Mouse (Mus musculus): Measurements from ENCODE around the gene Slc7a1. TPM values are rescaled to one million over a fixed set of nuclear protein-coding genes. Genes with fewer than 3 reads are reported as not detected.

The Slc7a1 gene
- polyA plus RNA-seq, 1 experiment = 5.9 TPM

- Histone ChIP-seq H3K4me1 (ENCODE audit: control insufficient read depth, insufficient read depth, low read length) (0 out of 2 replicates have a peak, but pooled peaks cover 3% of the 10 kb centered on the region), H3K4me3 (replicated peaks; ENCODE audit: extremely low read depth, low read depth, low read length) (no peak overlapping the region)
- no peak for TF ChIP-seq POLR2A (IDR thresholded peaks at IDR 0.05; ENCODE audit: borderline replicate concordance, extremely low read depth, low read depth, low read length)
- no peak for TF ChIP-seq CTCF (IDR thresholded peaks at IDR 0.05; ENCODE audit: insufficient read depth, low read length)
- 75% methylated on average over 9 of the region's 9 CpGs for WGBS
- no peak for DNase-seq
Measured at GRCm38 (mm10) chr5:148373092-148373685, 26.5 kb downstream of the Slc7a1 start.

GRCm38 (mm10) chr5:148372005-148372917, 27.4 kb downstream of the Slc7a1 start:
- no peak for DNase-seq
- Histone ChIP-seq H3K4me3 (replicated peaks; ENCODE audit: extremely low read depth, low read depth, low read length) (no peak overlapping the region), H3K4me1 (ENCODE audit: control insufficient read depth, insufficient read depth, low read length) (0 out of 2 replicates have a peak, but pooled peaks cover 3% of the 10 kb centered on the region)
- 59% methylated on average over 12 of the region's 12 CpGs for WGBS
- TF ChIP-seq CTCF (IDR thresholded peaks at IDR 0.05; ENCODE audit: insufficient read depth, low read length) (no peak), POLR2A (IDR thresholded peaks at IDR 0.05; ENCODE audit: borderline replicate concordance, extremely low read depth, low read depth, low read length) (no peak)

GRCm38 (mm10) chr5:148371375-148371774, 28.3 kb downstream of the Slc7a1 start:
- Histone ChIP-seq H3K4me1 (ENCODE audit: control insufficient read depth, insufficient read depth, low read length) (0 out of 2 replicates have a peak, but pooled peaks cover 3% of the 10 kb centered on the region), H3K4me3 (replicated peaks; ENCODE audit: extremely low read depth, low read depth, low read length) (no peak overlapping the region)
- DNase-seq = no peak
- WGBS = 95% methylated on average over 9 of the region's 9 CpGs
- TF ChIP-seq CTCF (IDR thresholded peaks at IDR 0.05; ENCODE audit: insufficient read depth, low read length) (no peak), POLR2A (IDR thresholded peaks at IDR 0.05; ENCODE audit: borderline replicate concordance, extremely low read depth, low read depth, low read length) (no peak)

GRCm38 (mm10) chr5:148370624-148371023, 29.1 kb downstream of the Slc7a1 start:
- WGBS = 100% methylated on average over 1 of the region's 1 CpGs
- no peak for DNase-seq

GRCm38 (mm10) chr5:148369178-148369577, 30.5 kb downstream of the Slc7a1 start:
- no peak overlapping the region for H3K4me3 ChIP-seq (replicated peaks; ENCODE audit: extremely low read depth, low read depth, low read length)
- no peak for DNase-seq
- WGBS = 95% methylated on average over 3 of the region's 3 CpGs
- no peak for TF ChIP-seq CTCF (IDR thresholded peaks at IDR 0.05; ENCODE audit: insufficient read depth, low read length)
- TF ChIP-seq POLR2A (IDR thresholded peaks at IDR 0.05; ENCODE audit: borderline replicate concordance, extremely low read depth, low read depth, low read length) = no peak
- H3K4me1 ChIP-seq (ENCODE audit: control insufficient read depth, insufficient read depth, low read length) = 0 out of 2 replicates have a peak, but pooled peaks cover 3% of the 10 kb centered on the region

More at GRCm38 (mm10) chr5:148370624-148371023, 29.1 kb downstream of the Slc7a1 start:
- H3K4me3 ChIP-seq (replicated peaks; ENCODE audit: extremely low read depth, low read depth, low read length) = no peak overlapping the region
- TF ChIP-seq POLR2A (IDR thresholded peaks at IDR 0.05; ENCODE audit: borderline replicate concordance, extremely low read depth, low read depth, low read length) (no peak), CTCF (IDR thresholded peaks at IDR 0.05; ENCODE audit: insufficient read depth, low read length) (peak; percentile 58)
- 0 out of 2 replicates have a peak, but pooled peaks cover 3% of the 10 kb centered on the region for H3K4me1 ChIP-seq (ENCODE audit: control insufficient read depth, insufficient read depth, low read length)

GRCm38 (mm10) chr5:148367816-148368215, 31.9 kb downstream of the Slc7a1 start:
- WGBS = 79% methylated on average over 3 of the region's 3 CpGs
- H3K4me3 ChIP-seq (replicated peaks; ENCODE audit: extremely low read depth, low read depth, low read length) = no peak overlapping the region
- no peak for DNase-seq
- TF ChIP-seq CTCF (IDR thresholded peaks at IDR 0.05; ENCODE audit: insufficient read depth, low read length) (no peak), POLR2A (IDR thresholded peaks at IDR 0.05; ENCODE audit: borderline replicate concordance, extremely low read depth, low read depth, low read length) (no peak)
- H3K4me1 ChIP-seq (ENCODE audit: control insufficient read depth, insufficient read depth, low read length) = peaks cover 9% of the 10 kb centered on the region

GRCm38 (mm10) chr5:148366455-148366854, 33.2 kb downstream of the Slc7a1 start:
- Histone ChIP-seq H3K4me1 (ENCODE audit: control insufficient read depth, insufficient read depth, low read length) (peaks cover 6% of the 10 kb centered on the region), H3K4me3 (replicated peaks; ENCODE audit: extremely low read depth, low read depth, low read length) (no peak overlapping the region)
- no peak for DNase-seq
- WGBS = 90% methylated on average over 9 of the region's 9 CpGs
- TF ChIP-seq CTCF (IDR thresholded peaks at IDR 0.05; ENCODE audit: insufficient read depth, low read length) = no peak
- no peak for TF ChIP-seq POLR2A (IDR thresholded peaks at IDR 0.05; ENCODE audit: borderline replicate concordance, extremely low read depth, low read depth, low read length)

GRCm38 (mm10) chr5:148363441-148364113, 36.1 kb downstream of the Slc7a1 start:
- 63% methylated on average over 22 of the region's 22 CpGs for WGBS
- no peak for DNase-seq
- Histone ChIP-seq H3K4me1 (ENCODE audit: control insufficient read depth, insufficient read depth, low read length) (peaks cover 10% of the 10 kb centered on the region), H3K4me3 (replicated peaks; ENCODE audit: extremely low read depth, low read depth, low read length) (no peak overlapping the region)
- TF ChIP-seq CTCF (IDR thresholded peaks at IDR 0.05; ENCODE audit: insufficient read depth, low read length) (no peak), POLR2A (IDR thresholded peaks at IDR 0.05; ENCODE audit: borderline replicate concordance, extremely low read depth, low read depth, low read length) (no peak)

- TF ChIP-seq CTCF (IDR thresholded peaks at IDR 0.05; ENCODE audit: insufficient read depth, low read length) (no peak), POLR2A (IDR thresholded peaks at IDR 0.05; ENCODE audit: borderline replicate concordance, extremely low read depth, low read depth, low read length) (no peak)
- 99% methylated on average over 7 of the region's 7 CpGs for WGBS
Measured at GRCm38 (mm10) chr5:148362296-148362695, 37.4 kb downstream of the Slc7a1 start.

More at GRCm38 (mm10) chr5:148362296-148362695, 37.4 kb downstream of the Slc7a1 start:
- Histone ChIP-seq H3K4me1 (ENCODE audit: control insufficient read depth, insufficient read depth, low read length) (peaks cover 10% of the 10 kb centered on the region), H3K4me3 (replicated peaks; ENCODE audit: extremely low read depth, low read depth, low read length) (no peak overlapping the region)
- DNase-seq = no peak

Data from lung, adult 2 months (tissue).